Mouse (Mus musculus) heart, embryonic 11.5 days (tissue): ENCODE data around the gene Utp11. TPM values are rescaled to one million over a fixed set of nuclear protein-coding genes. Genes with fewer than 3 reads are reported as not detected.
"Not testable (repeated sequence)": the region's sequence is repeated elsewhere in the genome, so short reads cannot be mapped to it uniquely, and the experiment has no call there.

ENCODE experiments used
- ATAC-seq: fragments of 200-750 bp; cut with Nextera tagmentation; replicated peaks from 2 replicates; pipeline ENCODE4 v1.8.0; 2017; ENCODE audit warnings: moderate library complexity; ENCODE audit not compliant: insufficient number of reproducible peaks, low FRiP score, low TSS enrichment
- H3K27ac ChIP-seq: fragments of 300-500 bp; sonication (generic); 2 replicates; pipeline ENCODE4 v1.5.1; 2014; ENCODE audit warnings: mild to moderate bottlenecking, low read depth, low read length
- H3K27me3 ChIP-seq: fragments of 300-500 bp; sonication (generic); 2 replicates; pipeline ENCODE4 v1.6.1; 2014; ENCODE audit warnings: mild to moderate bottlenecking, low read length, mixed read lengths; ENCODE audit not compliant: control insufficient read depth, insufficient read depth
- H3K36me3 ChIP-seq: fragments of 300-500 bp; sonication (generic); 2 replicates; pipeline ENCODE4 v1.6.1; 2014; ENCODE audit warnings: mild to moderate bottlenecking, low read length, moderate library complexity, mixed read lengths; ENCODE audit not compliant: control insufficient read depth, insufficient read depth
- H3K4me1 ChIP-seq: fragments of 300-500 bp; sonication (generic); 2 replicates; pipeline ENCODE4 v1.6.1; 2014; ENCODE audit warnings: low read length; ENCODE audit not compliant: control insufficient read depth, insufficient read depth
- H3K4me2 ChIP-seq: fragments of 300-500 bp; sonication (generic); 2 replicates; pipeline ENCODE4 v1.6.1; 2014; ENCODE audit warnings: mild to moderate bottlenecking, moderate library complexity
- H3K4me3 ChIP-seq: fragments of 300-500 bp; sonication (generic); 2 replicates; pipeline ENCODE4 v1.5.1; 2014; ENCODE audit warnings: low read depth, low read length
- H3K9ac ChIP-seq: fragments of 300-500 bp; sonication (generic); 2 replicates; pipeline ENCODE4 v1.6.1; 2014; ENCODE audit warnings: mild to moderate bottlenecking, low read depth, low read length, moderate library complexity
- H3K9me3 ChIP-seq: fragments of 300-500 bp; sonication (generic); replicated peaks from 2 replicates; pipeline ENCODE4 v1.6.1; 2016; ENCODE audit warnings: low read length; ENCODE audit not compliant: control insufficient read depth
- WGBS: fragments of 180-500 bp; shearing (Covaris S2); extraction: QIAGEN DNeasy Blood & Tissue Kit; methylation state at CpG from one replicate; pipeline ENCODE4 v1.1.7; 2014; ENCODE audit not compliant: insufficient replicate concordance; 5-methylcytosine and 5-hydroxymethylcytosine counted together
- polyA plus RNA-seq: library from polyadenylated mRNA; unstranded; fragments of >200 nt; fragmentation: Nextera tagmentation; extraction: Ambion mirVana; gene quantifications from 2 replicates; pipeline ENCODE4 v1.2.1, GENCODE M21; 2014

Utp11 gene
- polyA plus RNA-seq, 1 experiment from 2014 or later = 60.7 TPM

GRCm38 (mm10) chr4:124707381-124708199 is 14.2 kb upstream of the Utp11 start:
- not testable (repeated sequence) for ATAC-seq

GRCm38 (mm10) chr4:124705661-124706269 is 12.4 kb upstream of the Utp11 start:
- peaks cover 4% of the 10 kb centered on the region; the same call in 1 of the 2 replicates for H3K36me3 ChIP-seq
- H3K27me3 ChIP-seq = no peaks in the 10 kb centered on the region
- no peak overlapping the region for H3K9ac ChIP-seq
- no peak overlapping the region for H3K4me3 ChIP-seq
- ATAC-seq = no peak
- no peaks in the 10 kb centered on the region for H3K9me3 ChIP-seq
- peak overlapping the region; percentile 7; the same call in 1 of the 2 replicates for H3K4me2 ChIP-seq
- WGBS = 84% methylated on average over 23 of the region's 23 CpGs
- H3K4me1 ChIP-seq = peaks cover 60% of the 10 kb centered on the region
- peak overlapping the region; percentile 86 for H3K27ac ChIP-seq

More at GRCm38 (mm10) chr4:124707381-124708199, 14.2 kb upstream of the Utp11 start:
- H3K4me3 ChIP-seq, H3K36me3 ChIP-seq, H3K9ac ChIP-seq, H3K9me3 ChIP-seq, H3K27me3 ChIP-seq, H3K4me2 ChIP-seq: not testable (repeated sequence)
- WGBS = 80% methylated on average over 25 of the region's 25 CpGs
- Histone ChIP-seq H3K27ac (peak overlapping the region; percentile 95; the same call in 1 of the 2 replicates), H3K4me1 (peaks cover 56% of the 10 kb centered on the region)

DNA sequence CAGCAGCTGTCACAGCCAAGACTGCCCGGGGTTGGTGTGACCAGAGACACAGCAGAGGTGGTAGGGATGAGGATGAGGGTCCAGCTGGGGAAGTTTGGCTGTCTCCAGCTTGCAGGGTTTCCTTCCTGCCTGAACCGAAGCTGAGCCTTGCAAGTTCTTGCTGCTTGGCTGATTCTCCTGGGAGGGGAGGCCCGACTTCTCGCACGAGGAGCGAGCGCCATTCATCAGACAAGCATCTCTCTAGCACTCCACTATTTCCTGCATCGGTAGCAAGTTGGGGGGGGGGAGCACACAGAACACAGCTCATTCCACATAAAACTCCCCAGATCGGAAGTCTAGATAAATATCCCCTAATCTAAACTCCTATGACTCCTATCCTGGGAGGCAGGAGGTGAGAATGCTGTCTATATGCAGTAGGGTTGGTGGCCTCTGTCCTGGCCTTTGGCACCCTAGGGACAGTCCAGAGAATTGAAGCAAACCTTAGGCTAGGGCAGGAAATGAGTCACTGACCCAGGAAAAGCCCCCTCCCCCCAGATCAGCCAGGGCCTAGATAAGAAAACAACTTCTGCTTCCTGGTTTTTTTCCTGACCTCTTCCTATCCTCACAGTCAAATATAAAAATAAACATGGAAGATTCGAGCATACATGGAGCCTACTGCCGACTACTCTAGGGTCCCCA is 11.5 kb upstream of the Utp11 start:
- Histone ChIP-seq H3K27ac (peak overlapping the region; percentile 86), H3K9me3 (no peaks in the 10 kb centered on the region), H3K36me3 (peaks cover 4% of the 10 kb centered on the region; the same call in 1 of the 2 replicates), H3K4me3 (0 out of 2 replicates have a peak overlapping the region, but pooled peaks have one; percentile 15), H3K4me2 (peak overlapping the region; percentile 52), H3K9ac (peak overlapping the region; percentile 63), H3K27me3 (no peaks in the 10 kb centered on the region), H3K4me1 (peaks cover 54% of the 10 kb centered on the region)
- no peak for ATAC-seq
- 15% methylated on average over 11 of the region's 11 CpGs for WGBS

DNA sequence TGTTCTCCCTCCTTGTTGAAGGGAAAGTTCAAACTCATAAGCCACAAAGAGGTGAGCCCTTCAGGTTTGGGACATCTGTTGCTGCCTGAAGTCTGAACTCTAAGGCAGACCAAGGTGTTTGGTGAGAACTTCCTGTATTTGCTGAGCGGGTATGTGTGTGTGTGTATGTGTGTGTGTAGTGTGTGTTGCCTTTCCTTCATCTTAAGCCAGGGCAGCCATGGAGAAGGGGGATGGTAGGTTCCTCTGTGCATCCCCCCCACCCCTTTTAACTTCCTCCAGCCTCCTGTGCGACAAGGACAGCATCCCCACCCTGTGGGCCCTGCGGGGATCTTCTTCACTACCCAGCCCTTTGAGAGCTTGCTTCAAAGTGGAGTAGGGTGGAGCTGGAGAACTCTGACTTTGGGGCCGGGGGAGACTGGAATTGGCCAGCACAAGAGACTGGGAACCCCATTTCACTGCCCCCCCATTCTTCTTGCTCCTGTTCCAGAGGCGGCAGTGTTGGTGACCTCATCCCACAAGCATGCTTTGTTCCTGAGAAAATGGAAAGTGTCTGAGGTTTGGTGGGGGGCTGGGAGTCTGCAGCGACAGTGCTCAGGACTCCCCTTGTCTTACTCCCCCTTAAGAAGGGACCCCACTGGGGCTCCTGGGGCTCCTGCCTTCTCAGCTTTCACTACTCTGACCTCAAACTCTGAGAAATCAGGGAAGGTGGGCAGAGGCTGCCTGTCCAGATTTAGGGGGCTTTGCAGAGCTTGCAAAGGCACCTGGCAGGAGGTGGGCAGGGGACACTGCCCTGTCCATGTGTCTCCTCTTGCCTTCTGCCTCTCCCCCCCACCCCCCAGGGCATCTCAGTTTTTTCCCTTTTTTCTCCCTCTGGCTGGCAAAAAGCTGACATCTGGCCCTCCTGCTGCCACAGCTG is 10.7 kb upstream of the Utp11 start:
- H3K4me2 ChIP-seq = peak overlapping the region; percentile 52
- H3K27me3 ChIP-seq = no peaks in the 10 kb centered on the region
- H3K27ac ChIP-seq = peak overlapping the region; percentile 86
- peak overlapping the region; percentile 63 for H3K9ac ChIP-seq
- ATAC-seq = no peak
- no peaks in the 10 kb centered on the region for H3K9me3 ChIP-seq
- 0 out of 2 replicates have a peak overlapping the region, but pooled peaks have one; percentile 15 for H3K4me3 ChIP-seq
- peaks cover 50% of the 10 kb centered on the region for H3K4me1 ChIP-seq
- 8% methylated on average over 6 of the region's 6 CpGs for WGBS
- peaks cover 4% of the 10 kb centered on the region; the same call in 1 of the 2 replicates for H3K36me3 ChIP-seq

- Histone ChIP-seq H3K27ac (peak overlapping the region; percentile 86), H3K36me3 (peaks cover 4% of the 10 kb centered on the region; the same call in 1 of the 2 replicates), H3K4me2 (peak overlapping the region; percentile 52), H3K9ac (peak overlapping the region; percentile 46; the same call in 1 of the 2 replicates), H3K27me3 (no peaks in the 10 kb centered on the region), H3K4me1 (peaks cover 47% of the 10 kb centered on the region), H3K4me3 (peak overlapping the region; percentile 16; the same call in 1 of the 2 replicates), H3K9me3 (no peaks in the 10 kb centered on the region)
- no peak for ATAC-seq
- 6% methylated on average over 2 of the region's 2 CpGs for WGBS
Observed at GRCm38 (mm10) chr4:124703406-124703805, 10.0 kb upstream of the Utp11 start.

- 0 out of 2 replicates have a peak, but pooled peaks cover 4% of the 10 kb centered on the region for H3K36me3 ChIP-seq
- peak overlapping the region; percentile 86; the same call in 1 of the 2 replicates for H3K9ac ChIP-seq
- ATAC-seq = no peak
- no peaks in the 10 kb centered on the region for H3K27me3 ChIP-seq
- peak overlapping the region; percentile 90 for H3K4me3 ChIP-seq
- 42% methylated on average over 4 of the region's 5 CpGs for WGBS
- H3K4me1 ChIP-seq = peaks cover 41% of the 10 kb centered on the region
- H3K9me3 ChIP-seq = no peaks in the 10 kb centered on the region
- H3K27ac ChIP-seq = peak overlapping the region; percentile 41
- peak overlapping the region; percentile 94 for H3K4me2 ChIP-seq
Observed at GRCm38 (mm10) chr4:124701916-124702315, 8.5 kb upstream of the Utp11 start.

GRCm38 (mm10) chr4:124701052-124701845 is 7.8 kb upstream of the Utp11 start:
- WGBS = 3% methylated on average over 22 of the region's 22 CpGs

More at GRCm38 (mm10) chr4:124701052-124701845, 7.8 kb upstream of the Utp11 start:
- no peaks in the 10 kb centered on the region for H3K27me3 ChIP-seq
- no peaks in the 10 kb centered on the region for H3K9me3 ChIP-seq
- peak overlapping the region; percentile 90 for H3K4me3 ChIP-seq
- peak; percentile 4; the same call in 1 of the 2 replicates for ATAC-seq
- peak overlapping the region; percentile 62 for H3K27ac ChIP-seq
- peaks cover 41% of the 10 kb centered on the region for H3K4me1 ChIP-seq
- peak overlapping the region; percentile 94 for H3K4me2 ChIP-seq
- peak overlapping the region; percentile 86 for H3K9ac ChIP-seq
- H3K36me3 ChIP-seq = 0 out of 2 replicates have a peak, but pooled peaks cover 4% of the 10 kb centered on the region
